Mouse (Mus musculus) kidney, adult 11 months (tissue): ENCODE measurements at regions not wholly inside any gene's neighbourhood (a gene's known extent, or its start where the extent isn't known, plus 50 kb on each side); places are given as distances from the start of the nearest gene placed in this dataset.

Experiments used
- DNase-seq: peaks from one replicate; pipeline ENCODE4 v3.0.0; 2022

GRCm38 (mm10) chr11:20882756-20883155 is 51.9 kb upstream of the Lgalsl start:
- DNase-seq: no peak

GRCm38 (mm10) chr11:20883907-20884306 is 53.1 kb upstream of the Lgalsl start:
- peak; percentile 20 for DNase-seq

GRCm38 (mm10) chr11:20887044-20887443 is 56.2 kb upstream of the Lgalsl start:
- no peak for DNase-seq

GRCm38 (mm10) chr11:20890479-20890878 is 59.6 kb upstream of the Lgalsl start:
- no peak for DNase-seq

GRCm38 (mm10) chr11:20891711-20892110 is 60.9 kb upstream of the Lgalsl start:
- no peak for DNase-seq

GRCm38 (mm10) chr11:20896277-20897123 is 65.6 kb upstream of the Lgalsl start:
- peak; percentile 52 for DNase-seq

- DNase-seq: no peak
These were observed 66.6 kb upstream of the Lgalsl start for GRCm38 (mm10) chr11:20897468-20897867.

GRCm38 (mm10) chr11:20898558-20898957 is 67.7 kb upstream of the Lgalsl start:
- no peak for DNase-seq

- no peak for DNase-seq
These were observed 68.9 kb upstream of the Lgalsl start for GRCm38 (mm10) chr11:20899766-20900165.

- no peak for DNase-seq
These were observed 71.1 kb upstream of the Lgalsl start for GRCm38 (mm10) chr11:20902001-20902400.

GRCm38 (mm10) chr11:20902910-20903309 is 72.1 kb upstream of the Lgalsl start:
- DNase-seq: no peak

- DNase-seq: no peak
These were observed 77.1 kb upstream of the Lgalsl start for GRCm38 (mm10) chr11:20907996-20908395.

- no peak for DNase-seq
These were observed 77.6 kb upstream of the Lgalsl start for GRCm38 (mm10) chr11:20908471-20908870.

GRCm38 (mm10) chr11:20913042-20913441 is 82.2 kb upstream of the Lgalsl start:
- DNase-seq: no peak

GRCm38 (mm10) chr11:20913598-20914296 is 82.9 kb upstream of the Lgalsl start:
- DNase-seq: peak; percentile 61

GRCm38 (mm10) chr11:20914297-20914997 is 83.6 kb upstream of the Lgalsl start:
- no peak for DNase-seq

- peak; percentile 74 for DNase-seq
These were observed 84.3 kb upstream of the Lgalsl start for GRCm38 (mm10) chr11:20915182-20915602.

GRCm38 (mm10) chr11:20915687-20916432 is 85.0 kb upstream of the Lgalsl start:
- no peak for DNase-seq

GRCm38 (mm10) chr11:20916473-20916911 is 85.6 kb upstream of the Lgalsl start:
- peak; percentile 31 for DNase-seq

GRCm38 (mm10) chr11:20916961-20917360 is 86.1 kb upstream of the Lgalsl start:
- DNase-seq: no peak

- no peak for DNase-seq
These were observed 86.6 kb upstream of the Lgalsl start for GRCm38 (mm10) chr11:20917483-20917882.

GRCm38 (mm10) chr11:20923115-20923514 is 92.3 kb upstream of the Lgalsl start:
- DNase-seq: no peak

GRCm38 (mm10) chr11:20929426-20929825 is 98.6 kb upstream of the Lgalsl start:
- DNase-seq: no peak
